26 mouse cellular contexts compared by ENCODE assay signal in the genomic region with DNA sequence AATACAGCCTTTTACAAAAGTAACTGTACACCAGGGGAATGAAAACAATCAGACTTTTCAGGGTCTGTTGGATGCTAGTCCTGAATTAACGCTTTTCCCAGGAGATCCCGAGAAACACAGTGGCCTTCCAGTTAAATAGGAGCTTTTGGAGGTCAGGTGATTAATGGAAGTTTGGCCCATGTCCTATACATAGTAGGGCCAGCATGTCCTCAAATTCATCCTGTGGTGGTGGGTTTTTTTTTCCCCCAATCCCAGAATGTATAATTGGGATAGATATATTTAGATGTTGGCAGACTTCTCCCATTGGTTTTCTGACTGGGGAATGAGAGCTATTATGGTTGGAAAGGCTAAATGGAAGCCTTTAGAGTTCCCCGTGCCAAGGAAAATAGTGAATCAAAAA.
DNase-seq lines count a peak whose midpoint lies in the region; ATAC-seq and TF ChIP-seq lines count a peak whose summit lies in the region.
"Had no signal": no experiment of that assay in that cellular context is flagged by ENCODE, and none has a peak within 500 bp of the region (broad histone marks: within the 10 kb centered on the region; RNA-seq: fewer than 3 reads in every experiment).

No protein-coding gene starts in this region.

- peak overlapping the region; percentile 41; the same call in 1 of the 2 replicates for H3K27ac ChIP-seq in embryonic facial prominence, embryonic 14.5 days (replicated peaks; ENCODE audit: low read depth, low read length)
- no peak overlapping the region for H3K27ac ChIP-seq in embryonic facial prominence, embryonic 10.5 days (replicated peaks)
- H3K27ac ChIP-seq in heart, embryonic 10.5 days, result no peak overlapping the region
- H3K27ac ChIP-seq in CH12.LX (ENCODE audit: insufficient read depth, low read depth), result no peak overlapping the region
- H3K27ac ChIP-seq in liver, postnatal 0 days (ENCODE audit: low read depth), result no peak overlapping the region
- H3K27ac ChIP-seq: embryonic facial prominence, embryonic 12.5 days; hindbrain, embryonic 14.5 days; left cerebral cortex, adult 2 months; limb, embryonic 12.5 days; liver, embryonic 15.5 days; lung, embryonic 15.5 days; stomach, embryonic 15.5 days had no signal

- H3K4me1 ChIP-seq in embryonic facial prominence, embryonic 14.5 days (ENCODE audit: control insufficient read depth, insufficient read depth, low read length), result no peaks in the 10 kb centered on the region
- H3K4me1 ChIP-seq in embryonic facial prominence, embryonic 10.5 days, result peaks cover 3% of the 10 kb centered on the region; the same call in 1 of the 2 replicates
- H3K4me1 ChIP-seq in heart, embryonic 10.5 days, result no peaks in the 10 kb centered on the region
- peaks cover 11 to 28% of the 10 kb centered on the region in 2 experiments for H3K4me1 ChIP-seq in CH12.LX (ENCODE audit: control insufficient read depth in 1 of 2, insufficient read depth in 2 of 2)
- H3K4me1 ChIP-seq in liver, postnatal 0 days (ENCODE audit: insufficient read depth), result no peaks in the 10 kb centered on the region
- H3K4me1 ChIP-seq: embryonic facial prominence, embryonic 12.5 days; limb, embryonic 12.5 days; liver, embryonic 15.5 days; lung, embryonic 15.5 days; stomach, embryonic 15.5 days had no signal

- H3K79me2 ChIP-seq in CH12.LX (replicated peaks; ENCODE audit: control insufficient read depth, extremely low read depth, insufficient read depth, poor library complexity, severe bottlenecking), result no peaks in the 10 kb centered on the region

- peak; percentile 71 for DNase-seq in embryonic facial prominence, embryonic 14.5 days (ENCODE audit: low spot score)
- DNase-seq in embryonic facial prominence, embryonic 10.5 days (ENCODE audit: low spot score), result no peak
- peak; percentile 36 for DNase-seq in heart, adult 8-10 months (ENCODE audit: low spot score)
- DNase-seq in heart, embryonic 10.5 days (ENCODE audit: low spot score), result no peak
- peak; percentile 15 for DNase-seq in kidney, adult 9 months
- DNase-seq in kidney, postnatal 4 days, result no peak
- no peak for DNase-seq in CH12.LX (ENCODE audit: extremely low read depth)
- DNase-seq in liver, postnatal 0 days, result no peak
- DNase-seq: adrenal gland, adult 8-10 months; cerebellum, adult 8-10 months; cerebellum, postnatal 25 days; kidney, adult 11 months; lung, postnatal 36 days; right cerebral cortex, postnatal 25 days; thymus, postnatal 14 days had no signal

- TF ChIP-seq POLR2A in CH12.LX (IDR thresholded peaks at IDR 0.05; ENCODE audit: low read depth, low read length), result no peak

- WGBS in embryonic facial prominence, embryonic 14.5 days, result 52% methylated on average over 3 of the region's 3 CpGs
- WGBS in embryonic facial prominence, embryonic 10.5 days, result 74% methylated on average over 3 of the region's 3 CpGs
- 80% methylated on average over 3 of the region's 3 CpGs for WGBS in heart, embryonic 10.5 days
- WGBS in liver, postnatal 0 days (ENCODE audit: insufficient replicate concordance), result 80% methylated on average over 3 of the region's 3 CpGs

- no peak overlapping the region for H3K4me2 ChIP-seq in embryonic facial prominence, embryonic 14.5 days (ENCODE audit: low read depth, low read length)
- H3K4me2 ChIP-seq in CH12.LX (ENCODE audit: insufficient read depth, low read depth, poor library complexity, severe bottlenecking), result 0 out of 2 replicates have a peak overlapping the region, but pooled peaks have one; percentile 44
- H3K4me2 ChIP-seq in liver, postnatal 0 days (ENCODE audit: low read depth, low read length), result no peak overlapping the region
- H3K4me2 ChIP-seq: embryonic facial prominence, embryonic 12.5 days; hindbrain, embryonic 14.5 days; limb, embryonic 12.5 days; liver, embryonic 15.5 days; lung, embryonic 15.5 days; midbrain, embryonic 11.5 days; stomach, embryonic 15.5 days had no signal

- dilution Hi-C loops in CH12.LX (cut with MboI; ENCODE audit: extremely low pct_ligation_motif_present, extremely low pct_unique_long_range_greater_than_20kb, low sequenced_read_pairs), result no loop called here

- no peak for TF ChIP-seq CTCF in CH12.LX (conservative IDR thresholded peaks at IDR 0.05 in 1 of 2, IDR thresholded peaks at IDR 0.05 in 1 of 2; ENCODE audit: low read depth in 2 of 2, low read length in 2 of 2)
- no peak for TF ChIP-seq CTCF in liver, postnatal 0 days (IDR thresholded peaks at IDR 0.05; ENCODE audit: low read depth)

- ATAC-seq in embryonic facial prominence, embryonic 14.5 days (ENCODE audit: low read depth), result no peak
- ATAC-seq in liver, postnatal 0 days, result no peak
- ATAC-seq: forebrain, embryonic 16.5 days; midbrain, embryonic 16.5 days had no signal

- H3K27me3 ChIP-seq in embryonic facial prominence, embryonic 14.5 days (replicated peaks; ENCODE audit: control insufficient read depth, insufficient read depth, low read length), result no peaks in the 10 kb centered on the region
- no peaks in the 10 kb centered on the region for H3K27me3 ChIP-seq in embryonic facial prominence, embryonic 10.5 days (replicated peaks; ENCODE audit: low read depth, poor library complexity, severe bottlenecking)
- no peaks in the 10 kb centered on the region for H3K27me3 ChIP-seq in heart, embryonic 10.5 days (ENCODE audit: insufficient read depth, poor library complexity, severe bottlenecking)
- H3K27me3 ChIP-seq in CH12.LX (replicated peaks), result no peaks in the 10 kb centered on the region
- no peaks in the 10 kb centered on the region for H3K27me3 ChIP-seq in liver, postnatal 0 days (ENCODE audit: insufficient read depth, low read length)
- H3K27me3 ChIP-seq: embryonic facial prominence, embryonic 12.5 days; limb, embryonic 12.5 days; liver, embryonic 15.5 days; lung, embryonic 15.5 days; stomach, embryonic 15.5 days had no signal

- TF ChIP-seq RAD21 in CH12.LX (IDR thresholded peaks at IDR 0.05; ENCODE audit: low read depth, low read length), result no peak

- H3K9me3 ChIP-seq in embryonic facial prominence, embryonic 14.5 days (ENCODE audit: control insufficient read depth, low read length), result no peaks in the 10 kb centered on the region
- H3K9me3 ChIP-seq in embryonic facial prominence, embryonic 10.5 days, result no peaks in the 10 kb centered on the region
- H3K9me3 ChIP-seq in heart, embryonic 10.5 days, result no peaks in the 10 kb centered on the region
- H3K9me3 ChIP-seq in CH12.LX (replicated peaks; ENCODE audit: low read length), result no peaks in the 10 kb centered on the region
- no peaks in the 10 kb centered on the region for H3K9me3 ChIP-seq in liver, postnatal 0 days (ENCODE audit: low read length)
- H3K9me3 ChIP-seq: embryonic facial prominence, embryonic 12.5 days; G1E; limb, embryonic 12.5 days; liver, embryonic 15.5 days; lung, embryonic 15.5 days; stomach, embryonic 15.5 days had no signal

- no peak overlapping the region for H3K4me3 ChIP-seq in embryonic facial prominence, embryonic 14.5 days (ENCODE audit: low read depth, low read length)
- no peak overlapping the region for H3K4me3 ChIP-seq in embryonic facial prominence, embryonic 10.5 days
- no peak overlapping the region for H3K4me3 ChIP-seq in heart, embryonic 10.5 days
- H3K4me3 ChIP-seq in CH12.LX (replicated peaks in 1 of 3; ENCODE audit: low read depth in 2 of 3, low read length in 2 of 3, poor library complexity in 1 of 3), result no peak overlapping the region
- no peak overlapping the region for H3K4me3 ChIP-seq in liver, postnatal 0 days (ENCODE audit: low read depth, low read length)
- H3K4me3 ChIP-seq: embryonic facial prominence, embryonic 12.5 days; left cerebral cortex, adult 2 months; limb, embryonic 12.5 days; liver, embryonic 15.5 days; lung, embryonic 15.5 days; stomach, embryonic 15.5 days had no signal

- in situ Hi-C loops in CH12.LX (cut with MboI; ENCODE audit: low pct_ligation_motif_present, low pct_unique_long_range_greater_than_20kb, low sequenced_read_pairs), result loop anchor here (10.0 kb wide), 1 partner anchor 74 kb away; a partner anchor contains a TSS

- no peaks in the 10 kb centered on the region for H3K36me3 ChIP-seq in embryonic facial prominence, embryonic 14.5 days (ENCODE audit: control insufficient read depth, insufficient read depth, low read length)
- H3K36me3 ChIP-seq in embryonic facial prominence, embryonic 10.5 days (replicated peaks), result no peaks in the 10 kb centered on the region
- H3K36me3 ChIP-seq in heart, embryonic 10.5 days, result no peaks in the 10 kb centered on the region
- H3K36me3 ChIP-seq in CH12.LX (replicated peaks in 1 of 2; ENCODE audit: control insufficient read depth in 1 of 2, insufficient read depth in 1 of 2, low read length in 1 of 2), result no peaks in the 10 kb centered on the region
- no peaks in the 10 kb centered on the region for H3K36me3 ChIP-seq in liver, postnatal 0 days (replicated peaks; ENCODE audit: insufficient read depth, low read length)
- H3K36me3 ChIP-seq: embryonic facial prominence, embryonic 12.5 days; G1E; limb, embryonic 12.5 days; liver, embryonic 15.5 days; lung, embryonic 15.5 days; stomach, embryonic 15.5 days had no signal

- H3K9ac ChIP-seq in embryonic facial prominence, embryonic 14.5 days (ENCODE audit: low read depth, low read length), result no peak overlapping the region
- H3K9ac ChIP-seq in CH12.LX (ENCODE audit: insufficient read depth, low read depth), result peak overlapping the region; percentile 21; the same call in 1 of the 2 replicates
- H3K9ac ChIP-seq in liver, postnatal 0 days (replicated peaks), result no peak overlapping the region
- H3K9ac ChIP-seq: embryonic facial prominence, embryonic 12.5 days; hindbrain, embryonic 14.5 days; limb, embryonic 12.5 days; liver, embryonic 15.5 days; lung, embryonic 15.5 days; stomach, embryonic 15.5 days had no signal

- no peak for TF ChIP-seq EP300 in CH12.LX (IDR thresholded peaks at IDR 0.05; ENCODE audit: low read length)
- TF ChIP-seq EP300 in liver, postnatal 0 days (IDR thresholded peaks at IDR 0.05; ENCODE audit: low read depth), result no peak

TF ChIP-seq in CH12.LX, 34 proteins besides CTCF, POLR2A, EP300 and RAD21 (continues in another document):
- no peak for TF ChIP-seq POLR2AphosphoS2 (IDR thresholded peaks at IDR 0.05; ENCODE audit: low read depth, low read length)
- TF ChIP-seq CHD1 (IDR thresholded peaks at IDR 0.05; ENCODE audit: low read depth, low read length), result no peak
- no peak for TF ChIP-seq SMC3 (IDR thresholded peaks at IDR 0.05; ENCODE audit: low read depth, low read length)
- TF ChIP-seq USF1 (IDR thresholded peaks at IDR 0.05; ENCODE audit: low read depth, low read length), result no peak
- no peak for TF ChIP-seq JUN (IDR thresholded peaks at IDR 0.05; ENCODE audit: insufficient read depth, low read depth, low read length)
- TF ChIP-seq MXI1 (IDR thresholded peaks at IDR 0.05; ENCODE audit: low read depth, low read length), result no peak
- TF ChIP-seq UBTF (IDR thresholded peaks at IDR 0.05; ENCODE audit: low read depth, low read length), result no peak
- no peak for TF ChIP-seq MAZ (IDR thresholded peaks at IDR 0.05; ENCODE audit: low read depth, low read length)
- TF ChIP-seq NELFE (IDR thresholded peaks at IDR 0.05; ENCODE audit: low read depth, low read length), result no peak
- TF ChIP-seq ZNF384 (IDR thresholded peaks at IDR 0.05; ENCODE audit: low read depth, low read length), result no peak
- no peak for TF ChIP-seq HCFC1 (IDR thresholded peaks at IDR 0.05; ENCODE audit: low read depth, low read length)
- TF ChIP-seq SIN3A (IDR thresholded peaks at IDR 0.05; ENCODE audit: low read length), result no peak
- TF ChIP-seq CHD2 (IDR thresholded peaks at IDR 0.05; ENCODE audit: low read length), result no peak

Comparison
In these comparisons a context has a peak if more than half of its experiments do, and no peak if none do; other contexts are left out.
1. DNase-seq: peak in embryonic facial prominence, embryonic 14.5 days (single experiment), heart, adult 8-10 months (single experiment) and kidney, adult 9 months (single experiment); none in embryonic facial prominence, embryonic 10.5 days (single experiment), heart, embryonic 10.5 days (single experiment), kidney, postnatal 4 days (0 of 2), CH12.LX (single experiment) and liver, postnatal 0 days (single experiment).